Mouse (Mus musculus): ENCODE measurements at regions not wholly inside any gene's neighbourhood (a gene's known extent, or its start where the extent isn't known, plus 50 kb on each side); places are given as distances from the start of the nearest gene placed in this dataset.

- TF ChIP-seq GATA1 (IDR thresholded peaks at IDR 0.05; ENCODE audit: borderline replicate concordance, low read length), result no peak
- no peak for TF ChIP-seq FLI1 (IDR thresholded peaks at IDR 0.05; ENCODE audit: low read length)
These were observed 63.4 kb upstream of the Ttc34 start for GRCm38 (mm10) chr4:154773830-154774229.
